Mouse (Mus musculus): ENCODE measurements around the gene Slc30a10. TPM values are rescaled to one million over a fixed set of nuclear protein-coding genes. Genes with fewer than 3 reads are reported as not detected.

Slc30a10 gene
- polyA plus RNA-seq, 1 experiment from 2014 or later, result 1.8 TPM

DNA sequence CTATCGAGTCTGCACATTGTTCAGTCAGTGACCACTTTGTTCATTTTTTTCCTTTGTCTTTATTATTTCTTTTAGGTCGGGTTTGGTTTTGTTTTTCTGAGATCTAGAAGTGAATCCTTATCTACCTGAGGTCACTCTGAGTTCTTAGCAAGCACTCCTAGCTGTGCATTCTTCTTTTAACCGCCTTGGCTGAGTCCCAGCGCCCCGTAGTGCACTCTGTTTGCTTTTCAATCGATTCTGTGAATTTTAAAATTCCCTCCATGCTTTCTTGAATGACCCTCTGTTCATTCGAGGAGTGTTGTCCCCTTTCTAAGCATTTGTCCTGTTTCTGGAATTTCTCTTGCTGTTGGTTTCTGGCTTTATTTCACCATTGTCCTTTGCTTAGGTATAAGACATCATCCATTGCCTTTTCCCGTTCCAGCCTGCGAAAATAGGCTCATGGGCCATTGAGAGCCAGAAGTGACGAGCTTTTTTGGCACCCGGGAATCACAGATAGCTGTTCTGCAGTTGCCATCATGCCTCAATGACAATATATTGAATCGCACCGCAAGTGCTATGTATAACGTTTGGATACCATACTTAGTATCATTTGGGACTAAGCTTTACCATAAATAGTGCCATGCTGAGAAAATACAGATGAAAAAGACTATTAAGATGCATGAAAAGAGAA lies 42.3 kb downstream of the Slc30a10 start:
- no peak overlapping the region for H3K27ac ChIP-seq
- H3K36me3 ChIP-seq, result no peaks in the 10 kb centered on the region
- ATAC-seq (ENCODE audit: low FRiP score), result no peak
- no peaks in the 10 kb centered on the region for H3K27me3 ChIP-seq
- no peak overlapping the region for H3K9ac ChIP-seq
- no peak overlapping the region for H3K4me2 ChIP-seq (replicated peaks)
- WGBS, result 67% methylated on average over 14 of the region's 14 CpGs
- H3K4me3 ChIP-seq, result no peak overlapping the region
- no peaks in the 10 kb centered on the region for H3K4me1 ChIP-seq
- no peaks in the 10 kb centered on the region for H3K9me3 ChIP-seq (replicated peaks)

- 79% methylated on average over 7 of the region's 7 CpGs for WGBS
- no peak for ATAC-seq (ENCODE audit: low FRiP score)
- no peak overlapping the region for H3K4me2 ChIP-seq (replicated peaks)
- no peaks in the 10 kb centered on the region for H3K9me3 ChIP-seq (replicated peaks)
- H3K27me3 ChIP-seq, result no peaks in the 10 kb centered on the region
- H3K36me3 ChIP-seq, result no peaks in the 10 kb centered on the region
- H3K4me3 ChIP-seq, result no peak overlapping the region
- H3K27ac ChIP-seq, result no peak overlapping the region
- H3K4me1 ChIP-seq, result no peaks in the 10 kb centered on the region
- no peak overlapping the region for H3K9ac ChIP-seq
Measured at GRCm38 (mm10) chr1:185500602-185501001, 46.0 kb downstream of the Slc30a10 start.

DNA sequence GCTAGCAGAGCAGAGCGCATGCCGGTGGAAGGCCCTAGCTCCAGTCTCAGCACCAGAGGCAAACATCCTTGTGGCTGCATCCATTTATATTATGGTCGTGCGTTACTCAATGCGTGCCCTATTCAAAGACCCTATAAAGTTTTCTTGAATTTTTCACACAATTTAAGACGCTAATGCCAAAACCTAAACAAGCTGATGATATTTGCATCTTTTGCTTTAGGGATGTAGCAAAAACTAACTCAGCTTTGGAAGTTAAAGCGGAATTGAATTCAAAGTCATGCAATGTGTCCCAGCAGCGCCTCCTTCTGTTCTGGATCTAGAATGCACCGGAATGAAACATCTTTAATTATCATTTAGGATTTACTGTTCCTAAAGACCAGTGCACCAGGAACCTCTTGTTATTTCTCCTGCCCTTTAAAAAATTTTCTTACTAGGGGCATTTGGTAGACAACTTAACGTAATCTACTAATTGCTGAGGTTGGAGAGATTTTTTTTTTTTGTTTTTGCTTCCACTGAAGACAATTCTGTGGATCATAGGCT lies 47.2 kb downstream of the Slc30a10 start:
- no peaks in the 10 kb centered on the region for H3K27me3 ChIP-seq
- 31% methylated on average over 10 of the region's 10 CpGs for WGBS
- H3K4me2 ChIP-seq (replicated peaks), result no peak overlapping the region
- H3K36me3 ChIP-seq, result no peaks in the 10 kb centered on the region
- no peak overlapping the region for H3K27ac ChIP-seq
- H3K9me3 ChIP-seq (replicated peaks), result no peaks in the 10 kb centered on the region
- H3K9ac ChIP-seq, result no peak overlapping the region
- no peak for ATAC-seq (ENCODE audit: low FRiP score)
- H3K4me3 ChIP-seq, result no peak overlapping the region
- H3K4me1 ChIP-seq, result no peaks in the 10 kb centered on the region

- Histone ChIP-seq H3K36me3 (no peaks in the 10 kb centered on the region), H3K9me3 (replicated peaks) (no peaks in the 10 kb centered on the region), H3K27me3 (no peaks in the 10 kb centered on the region), H3K9ac (no peak overlapping the region), H3K4me3 (no peak overlapping the region), H3K4me2 (replicated peaks) (no peak overlapping the region), H3K4me1 (no peaks in the 10 kb centered on the region), H3K27ac (no peak overlapping the region)
- no peak for ATAC-seq (ENCODE audit: low FRiP score)
- WGBS, result 68% methylated on average over 6 of the region's 6 CpGs
Measured at GRCm38 (mm10) chr1:185502550-185502949, 47.9 kb downstream of the Slc30a10 start.

DNA sequence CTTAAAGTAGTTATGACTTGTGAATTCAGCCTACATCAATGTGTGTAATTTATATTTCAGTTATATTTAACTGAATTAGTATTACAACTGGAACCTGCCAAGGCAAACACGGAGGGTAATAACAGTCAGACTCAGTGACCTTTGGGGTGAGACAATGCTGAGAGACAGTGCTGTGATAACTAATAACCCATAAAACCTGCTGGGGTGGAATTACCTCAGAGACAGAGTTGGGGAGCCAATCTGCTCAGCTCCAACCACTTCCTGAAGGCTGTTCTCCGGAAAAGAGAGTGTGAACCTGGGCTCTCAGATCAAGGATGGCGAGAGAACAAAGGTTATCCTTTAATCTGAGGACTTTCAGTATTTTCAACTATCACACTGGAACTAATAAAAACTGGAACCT lies 54.4 kb downstream of the Slc30a10 start:
- Histone ChIP-seq H3K4me1 (no peaks in the 10 kb centered on the region), H3K9ac (no peak overlapping the region), H3K4me2 (replicated peaks) (no peak overlapping the region), H3K9me3 (replicated peaks) (no peaks in the 10 kb centered on the region), H3K27ac (no peak overlapping the region), H3K27me3 (no peaks in the 10 kb centered on the region), H3K36me3 (no peaks in the 10 kb centered on the region), H3K4me3 (no peak overlapping the region)
- WGBS, result 61% methylated on average over 3 of the region's 3 CpGs
- no peak for ATAC-seq (ENCODE audit: low FRiP score)

- H3K4me2 ChIP-seq (replicated peaks), result no peak overlapping the region
- WGBS, result 91% methylated on average over 5 of the region's 5 CpGs
- H3K36me3 ChIP-seq, result no peaks in the 10 kb centered on the region
- no peak overlapping the region for H3K4me3 ChIP-seq
- no peak for ATAC-seq (ENCODE audit: low FRiP score)
- no peak overlapping the region for H3K9ac ChIP-seq
- H3K27me3 ChIP-seq, result no peaks in the 10 kb centered on the region
- H3K27ac ChIP-seq, result no peak overlapping the region
- H3K4me1 ChIP-seq, result no peaks in the 10 kb centered on the region
- no peaks in the 10 kb centered on the region for H3K9me3 ChIP-seq (replicated peaks)
Measured at GRCm38 (mm10) chr1:185511306-185511705, 56.7 kb downstream of the Slc30a10 start.

- Histone ChIP-seq H3K4me1 (no peaks in the 10 kb centered on the region), H3K4me3 (no peak overlapping the region), H3K9me3 (replicated peaks) (no peaks in the 10 kb centered on the region), H3K4me2 (replicated peaks) (no peak overlapping the region), H3K36me3 (no peaks in the 10 kb centered on the region), H3K9ac (no peak overlapping the region), H3K27ac (no peak overlapping the region), H3K27me3 (no peaks in the 10 kb centered on the region)
- 62% methylated on average over 14 of the region's 14 CpGs for WGBS
- no peak for ATAC-seq (ENCODE audit: low FRiP score)
Measured at GRCm38 (mm10) chr1:185515526-185515979, 60.9 kb downstream of the Slc30a10 start.

DNA sequence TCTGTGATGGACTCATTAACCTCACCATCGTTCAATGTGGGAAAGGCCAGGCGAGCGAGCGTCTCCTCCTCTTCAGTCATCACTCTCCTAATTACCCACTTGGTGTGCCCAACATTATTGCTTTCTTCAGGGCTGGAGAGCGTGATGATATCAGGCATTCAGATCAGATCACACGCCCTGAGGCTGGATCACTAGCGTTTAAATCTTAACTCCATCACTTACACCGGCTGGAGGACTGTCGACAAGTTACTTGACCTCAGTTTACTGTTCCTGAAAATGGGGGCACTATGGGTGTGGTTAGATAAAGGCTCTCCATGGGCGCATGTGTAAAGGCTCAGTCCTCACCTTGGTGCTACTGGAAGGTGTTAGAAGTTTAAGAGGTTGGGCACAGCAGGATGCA lies 61.4 kb downstream of the Slc30a10 start:
- 59% methylated on average over 10 of the region's 10 CpGs for WGBS
- no peak for ATAC-seq (ENCODE audit: low FRiP score)

GRCm38 (mm10) chr1:185517566-185517965 lies 62.9 kb downstream of the Slc30a10 start:
- Histone ChIP-seq H3K4me2 (replicated peaks) (no peak overlapping the region), H3K27ac (no peak overlapping the region), H3K36me3 (no peaks in the 10 kb centered on the region), H3K4me3 (no peak overlapping the region), H3K27me3 (no peaks in the 10 kb centered on the region), H3K9ac (no peak overlapping the region), H3K4me1 (no peaks in the 10 kb centered on the region), H3K9me3 (replicated peaks) (no peaks in the 10 kb centered on the region)
- WGBS, result 5% methylated on average over 3 of the region's 5 CpGs
- ATAC-seq (ENCODE audit: low FRiP score), result no peak

More for the DNA sequence above, 61.4 kb downstream of the Slc30a10 start:
- Histone ChIP-seq H3K36me3 (no peaks in the 10 kb centered on the region), H3K4me1 (no peaks in the 10 kb centered on the region), H3K4me2 (replicated peaks) (no peak overlapping the region), H3K9ac (no peak overlapping the region), H3K4me3 (no peak overlapping the region), H3K27me3 (no peaks in the 10 kb centered on the region), H3K9me3 (replicated peaks) (no peaks in the 10 kb centered on the region), H3K27ac (no peak overlapping the region)

Other genes starting within 250 kb of the Slc30a10 start
- gene Iars2, start 125.5 kb upstream of the Slc30a10 start, polyA plus RNA-seq (2016; fragmentation: Nextera tagmentation; extraction: Ambion mirVana), result 24.7 and 25.0 TPM in 2 replicates
- 32.5 and 34.2 TPM in 2 replicates for gene Bpnt1, start 122.7 kb upstream of the Slc30a10 start, polyA plus RNA-seq (2016; fragmentation: Nextera tagmentation; extraction: Ambion mirVana)
- gene Eprs, start 91.8 kb upstream of the Slc30a10 start, polyA plus RNA-seq (2016; fragmentation: Nextera tagmentation; extraction: Ambion mirVana), result 136 and 148 TPM in 2 replicates

All from hindbrain, embryonic 12.5 days (tissue).